Mouse (Mus musculus) midbrain, embryonic 10.5 days (tissue): ENCODE measurements around the gene Lbp. TPM values are rescaled to one million over a fixed set of nuclear protein-coding genes. Genes with fewer than 3 reads are reported as not detected.

Source experiments
- DNase-seq: peaks from one replicate; pipeline ENCODE4 v3.0.0-alpha.2; 2017; ENCODE audit warnings: low spot score
- H3K27ac ChIP-seq: fragments of 300-500 bp; sonication (generic); replicated peaks from 2 replicates; pipeline ENCODE4 v1.5.1; 2016; ENCODE audit warnings: mild to moderate bottlenecking
- H3K27me3 ChIP-seq: fragments of 300-500 bp; sonication (generic); 2 replicates; pipeline ENCODE4 v1.6.1; 2016; ENCODE audit warnings: low read depth, mild to moderate bottlenecking; ENCODE audit not compliant: poor library complexity, severe bottlenecking
- H3K36me3 ChIP-seq: fragments of 300-500 bp; sonication (generic); 2 replicates; pipeline ENCODE4 v1.6.1; 2016; ENCODE audit warnings: mild to moderate bottlenecking, moderate library complexity
- H3K4me1 ChIP-seq: fragments of 300-500 bp; sonication (generic); 2 replicates; pipeline ENCODE4 v1.6.1; 2016
- H3K4me3 ChIP-seq: fragments of 300-500 bp; sonication (generic); 2 replicates; pipeline ENCODE4 v1.5.1; 2016; ENCODE audit warnings: mild to moderate bottlenecking, moderate library complexity
- H3K9me3 ChIP-seq: fragments of 300-500 bp; sonication (generic); replicated peaks from 2 replicates; pipeline ENCODE4 v1.6.1; 2016; ENCODE audit warnings: mild to moderate bottlenecking
- WGBS: fragments of 180-500 bp; shearing (Covaris S2); methylation state at CpG from one replicate; pipeline ENCODE4 v1.1.7; 2016; 5-methylcytosine and 5-hydroxymethylcytosine counted together
- polyA plus RNA-seq: library from polyadenylated mRNA; unstranded; fragments of >200 nt; fragmentation: Nextera tagmentation; extraction: Ambion mirVana; gene quantifications from 2 replicates; pipeline ENCODE4 v1.2.1, GENCODE M21; 2016

The Lbp gene
- polyA plus RNA-seq, result 1.6 and 2.0 TPM in 2 replicates

DNA sequence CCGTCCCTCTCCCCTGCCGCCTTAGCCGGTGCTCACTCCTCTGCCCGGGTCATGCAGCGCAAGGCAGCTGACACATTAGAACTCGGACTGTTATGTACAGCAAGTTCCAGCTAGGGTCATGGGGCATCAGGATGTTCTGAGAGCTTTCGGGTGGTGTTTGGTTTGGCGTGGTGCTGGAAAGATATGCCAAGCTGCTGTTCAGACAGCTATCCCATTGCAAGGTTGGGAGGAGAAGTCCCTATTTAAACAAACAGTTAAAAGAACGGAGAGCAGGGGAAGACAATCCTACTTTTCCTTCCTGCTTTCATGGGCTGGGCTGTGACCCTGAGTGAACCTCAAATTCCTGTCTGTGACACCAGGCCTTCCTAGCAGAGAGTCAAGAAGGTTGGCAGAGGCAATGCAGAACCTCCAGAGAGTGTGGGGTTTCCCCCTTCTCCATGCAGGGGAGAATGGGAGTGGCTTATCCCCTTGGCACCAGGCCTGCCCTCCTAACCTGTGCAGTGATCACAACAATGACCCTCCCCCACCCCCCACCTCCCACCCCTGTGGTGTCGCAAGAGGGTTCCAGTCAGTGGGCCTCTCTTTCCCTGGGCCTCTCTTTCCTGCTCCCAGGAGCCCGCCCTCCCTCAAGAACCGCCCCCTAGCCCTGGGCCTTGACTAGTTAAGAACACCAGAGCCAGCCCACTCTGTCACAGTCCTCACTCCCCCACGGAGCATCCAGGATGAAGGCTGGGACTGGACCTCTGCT lies at the start of gene Lbp:
Lbp (plus strand) TSS at position 546 of the 748 bp plus-strand sequence.
- Histone ChIP-seq H3K4me1 (peaks cover 12% of the 10 kb centered on the region), H3K4me3 (no peak within 1 kb of the TSS), H3K27me3 (no peaks in the 10 kb centered on the region), H3K9me3 (no peaks in the 10 kb centered on the region), H3K36me3 (no peaks in the 10 kb centered on the region), H3K27ac (peak within 1 kb of the TSS; percentile 76)
- peak; percentile 28 for DNase-seq
- 45% methylated on average over 13 of the region's 13 CpGs for WGBS

DNA sequence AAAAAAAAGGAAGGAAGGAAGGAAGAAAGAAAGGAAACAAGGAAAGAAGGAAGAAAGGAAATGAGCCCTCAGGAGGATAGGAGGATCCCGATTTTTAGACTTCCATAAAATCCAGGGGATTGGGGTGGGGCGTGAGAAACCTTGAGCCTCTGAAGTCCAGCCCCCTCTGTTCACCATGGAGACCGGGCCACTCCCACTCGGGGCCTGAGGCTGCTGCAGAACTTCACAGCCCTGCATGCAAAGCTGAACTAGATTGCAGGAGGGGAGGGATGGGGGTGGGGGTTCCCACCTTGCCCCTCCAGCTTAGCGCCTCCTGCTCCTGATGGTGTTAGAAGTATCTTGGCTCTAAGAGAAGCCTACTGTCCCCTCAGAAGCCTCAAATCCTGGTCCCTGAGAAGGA lies 49.4 kb upstream of the Lbp start:
- Histone ChIP-seq H3K36me3 (no peaks in the 10 kb centered on the region), H3K4me3 (no peak overlapping the region; the same call in 1 of the 2 replicates), H3K27me3 (peaks cover 13% of the 10 kb centered on the region), H3K9me3 (no peaks in the 10 kb centered on the region), H3K27ac (peak overlapping the region; percentile 24; the same call in 1 of the 2 replicates), H3K4me1 (peaks cover 40% of the 10 kb centered on the region)
- DNase-seq, result peak; percentile 50
- WGBS, result 30% methylated on average over 5 of the region's 5 CpGs

DNA sequence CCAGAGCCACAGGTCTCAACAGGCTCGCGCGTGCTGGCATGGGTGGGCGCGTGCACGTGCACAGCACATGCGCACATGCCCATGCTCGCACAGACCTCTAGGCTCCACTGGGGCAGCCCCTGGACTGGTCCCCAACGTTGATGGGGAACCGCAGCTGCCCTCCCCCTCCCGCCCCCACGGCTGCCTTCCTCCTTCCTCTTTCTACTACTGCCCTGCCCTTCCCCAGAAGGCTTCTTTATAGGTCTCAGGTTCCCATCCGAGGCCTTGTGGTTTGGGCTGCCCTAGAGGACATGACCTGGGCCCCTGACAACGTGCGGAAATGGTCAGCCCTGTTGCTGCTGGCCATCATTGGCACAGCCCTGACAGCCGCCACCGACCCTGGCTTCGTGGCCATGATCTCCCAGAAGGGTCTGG lies 48.3 kb upstream of the Lbp start, which contains the start of gene Bpi:
Bpi (plus strand) TSS at position 90 of the 414 bp plus-strand sequence.
- Histone ChIP-seq H3K27ac (peak within 1 kb of the TSS; percentile 24), H3K36me3 (no peaks in the 10 kb centered on the region), H3K4me1 (peaks cover 34% of the 10 kb centered on the region), H3K9me3 (no peaks in the 10 kb centered on the region), H3K4me3 (no peak within 1 kb of the TSS; the same call in 1 of the 2 replicates), H3K27me3 (peaks cover 13% of the 10 kb centered on the region)
- 75% methylated on average over 18 of the region's 18 CpGs for WGBS
- DNase-seq, result no peak

DNA sequence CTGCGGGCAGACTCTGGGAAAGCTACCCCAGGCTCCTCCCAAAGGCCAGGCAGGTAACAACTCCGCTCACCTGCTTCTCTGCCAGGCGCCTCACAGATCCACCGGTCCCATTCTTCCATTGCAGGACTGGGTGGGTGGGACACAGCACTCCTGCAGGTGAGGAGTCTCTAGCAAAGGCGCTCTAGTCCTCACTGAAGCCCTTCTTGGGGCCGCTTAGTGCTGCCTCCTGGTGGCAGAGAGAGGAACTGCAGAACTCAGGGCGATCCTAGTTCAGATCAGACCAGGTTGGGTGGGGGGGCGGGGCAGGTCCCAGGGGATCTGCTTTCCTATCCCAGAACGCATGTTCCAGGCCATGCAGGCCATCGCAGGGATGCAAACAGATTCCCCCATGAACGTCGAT lies 47.5 kb upstream of the Lbp start:
- no peak overlapping the region for H3K27ac ChIP-seq
- WGBS, result 11% methylated on average over 12 of the region's 12 CpGs
- peaks cover 36% of the 10 kb centered on the region for H3K4me1 ChIP-seq
- H3K27me3 ChIP-seq, result peaks cover 13% of the 10 kb centered on the region
- no peaks in the 10 kb centered on the region for H3K9me3 ChIP-seq
- H3K4me3 ChIP-seq, result no peak overlapping the region
- peak; percentile 78 for DNase-seq
- H3K36me3 ChIP-seq, result no peaks in the 10 kb centered on the region

DNA sequence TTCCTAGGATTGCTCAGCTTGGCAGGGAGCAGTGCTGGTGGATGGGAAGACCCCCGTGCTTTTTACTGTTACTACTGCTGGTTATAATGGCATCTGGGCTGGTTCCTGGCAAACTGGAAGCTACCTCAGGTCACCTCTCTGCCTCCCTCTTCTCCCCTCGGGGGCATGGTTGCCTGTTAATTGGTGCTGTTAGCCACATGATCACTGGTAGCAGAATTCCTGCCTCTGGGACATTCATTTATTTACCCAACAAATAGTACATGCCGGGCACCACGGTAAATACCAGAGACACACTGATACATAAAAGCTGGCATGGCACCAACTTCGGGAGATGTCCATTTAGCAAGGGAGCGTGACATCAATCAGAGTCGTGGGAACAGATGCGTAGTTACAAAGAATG lies 46.8 kb upstream of the Lbp start:
- Histone ChIP-seq H3K36me3 (no peaks in the 10 kb centered on the region), H3K27me3 (peaks cover 13% of the 10 kb centered on the region), H3K4me1 (peaks cover 36% of the 10 kb centered on the region), H3K4me3 (no peak overlapping the region), H3K9me3 (no peaks in the 10 kb centered on the region), H3K27ac (no peak overlapping the region)
- WGBS, result 80% methylated on average over 8 of the region's 8 CpGs
- DNase-seq, result no peak

DNA sequence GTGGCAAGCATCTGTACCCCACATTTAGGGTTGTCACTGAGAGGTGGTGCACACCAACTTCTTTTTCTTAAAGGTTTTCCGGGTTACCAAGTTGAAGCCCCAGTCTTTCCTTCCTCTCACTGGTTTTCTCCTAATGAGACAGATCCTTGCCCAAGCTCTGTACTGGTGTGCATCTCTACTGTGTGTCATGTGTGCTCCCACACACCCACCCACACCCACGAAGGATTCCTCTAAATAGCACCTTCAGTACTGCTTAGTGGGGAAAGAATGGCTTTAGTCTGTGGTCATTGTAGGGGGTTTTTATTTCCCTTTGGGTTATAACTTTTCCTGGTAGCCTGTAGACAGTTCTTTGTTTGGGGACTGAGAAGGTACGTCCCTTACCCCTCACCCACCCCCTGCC lies 41.4 kb upstream of the Lbp start:
- Histone ChIP-seq H3K27ac (no peak overlapping the region), H3K4me1 (0 out of 2 replicates have a peak, but pooled peaks cover 3% of the 10 kb centered on the region), H3K4me3 (no peak overlapping the region), H3K9me3 (no peaks in the 10 kb centered on the region), H3K27me3 (no peaks in the 10 kb centered on the region; the same call in 1 of the 2 replicates), H3K36me3 (no peaks in the 10 kb centered on the region)
- WGBS, result 78% methylated on average over 3 of the region's 3 CpGs
- no peak for DNase-seq

DNA sequence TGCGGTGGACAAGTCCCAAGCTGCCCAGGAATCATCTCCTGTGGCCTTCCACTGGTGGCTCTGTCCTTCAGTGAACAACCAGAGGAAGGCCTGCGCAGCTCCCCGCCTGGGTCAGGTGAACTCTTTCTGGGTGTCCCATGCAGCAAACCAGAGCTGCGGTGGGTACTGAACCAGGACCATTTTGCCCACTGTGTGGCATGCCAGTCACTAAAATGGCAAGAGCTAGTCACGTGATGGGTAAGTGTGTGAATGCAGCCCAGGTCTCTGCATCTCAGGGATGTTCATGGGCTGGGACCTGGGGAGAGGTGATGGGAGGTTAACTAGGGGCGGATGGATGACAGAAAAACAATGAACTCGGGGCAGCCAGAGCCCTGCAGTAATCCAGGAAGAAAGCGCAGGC lies 36.3 kb upstream of the Lbp start:
- H3K27ac ChIP-seq, result no peak overlapping the region
- DNase-seq, result no peak
- peaks cover 20% of the 10 kb centered on the region for H3K4me1 ChIP-seq
- no peaks in the 10 kb centered on the region for H3K9me3 ChIP-seq
- 80% methylated on average over 8 of the region's 8 CpGs for WGBS
- H3K27me3 ChIP-seq, result no peaks in the 10 kb centered on the region
- no peak overlapping the region for H3K4me3 ChIP-seq
- no peaks in the 10 kb centered on the region for H3K36me3 ChIP-seq

DNA sequence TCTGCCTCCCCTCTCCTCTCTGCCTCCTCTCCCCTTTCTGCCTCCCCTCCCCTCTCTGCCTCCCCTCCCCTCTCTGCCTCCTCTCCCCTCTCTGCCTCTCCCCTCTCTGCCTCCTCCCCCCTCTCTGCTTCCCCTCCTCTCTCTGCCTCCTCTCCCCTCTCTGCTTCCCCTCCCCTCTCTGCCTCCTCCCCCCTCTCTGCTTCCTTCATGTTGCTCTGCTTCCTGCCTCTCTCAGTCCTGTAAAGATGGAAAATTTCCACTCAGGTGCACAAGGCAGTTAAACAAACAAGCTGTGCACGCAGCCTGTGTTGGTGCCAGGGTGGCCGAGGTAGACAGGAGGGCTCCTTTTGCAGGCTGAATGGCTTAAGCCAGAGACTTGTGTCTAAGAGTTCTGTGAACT lies 32.6 kb upstream of the Lbp start:
- Histone ChIP-seq H3K27ac (peak overlapping the region; percentile 53; the same call in 1 of the 2 replicates), H3K4me3 (no peak overlapping the region), H3K9me3 (no peaks in the 10 kb centered on the region), H3K27me3 (no peaks in the 10 kb centered on the region), H3K36me3 (no peaks in the 10 kb centered on the region), H3K4me1 (peaks cover 40% of the 10 kb centered on the region)
- no peak for DNase-seq
- WGBS, result 23% methylated on average over 2 of the region's 2 CpGs

DNA sequence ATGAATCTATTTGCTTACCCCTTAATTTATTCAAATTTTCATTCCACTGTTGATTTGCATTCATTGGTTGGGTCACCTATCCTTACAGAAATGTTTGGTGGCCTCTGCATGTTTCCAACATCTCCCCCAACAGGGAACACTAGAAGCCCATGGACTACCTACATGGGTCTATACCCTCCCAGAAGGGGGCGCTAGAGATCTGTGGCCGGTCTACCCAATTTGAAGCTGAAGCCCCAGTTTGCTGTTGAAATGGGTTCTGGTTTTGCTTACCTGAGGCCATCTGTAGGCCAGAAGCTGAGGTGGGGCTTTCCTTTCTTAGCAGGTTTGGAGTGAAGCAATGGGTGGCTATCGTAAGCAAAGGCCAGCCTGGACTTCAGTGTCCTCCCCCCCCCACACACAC lies 30.9 kb upstream of the Lbp start:
- WGBS, result 95% methylated on average over 3 of the region's 3 CpGs
- H3K27me3 ChIP-seq, result no peaks in the 10 kb centered on the region
- H3K4me1 ChIP-seq, result peaks cover 40% of the 10 kb centered on the region
- DNase-seq, result no peak
- no peak overlapping the region for H3K4me3 ChIP-seq
- H3K36me3 ChIP-seq, result no peaks in the 10 kb centered on the region
- H3K27ac ChIP-seq, result no peak overlapping the region
- no peaks in the 10 kb centered on the region for H3K9me3 ChIP-seq

DNA sequence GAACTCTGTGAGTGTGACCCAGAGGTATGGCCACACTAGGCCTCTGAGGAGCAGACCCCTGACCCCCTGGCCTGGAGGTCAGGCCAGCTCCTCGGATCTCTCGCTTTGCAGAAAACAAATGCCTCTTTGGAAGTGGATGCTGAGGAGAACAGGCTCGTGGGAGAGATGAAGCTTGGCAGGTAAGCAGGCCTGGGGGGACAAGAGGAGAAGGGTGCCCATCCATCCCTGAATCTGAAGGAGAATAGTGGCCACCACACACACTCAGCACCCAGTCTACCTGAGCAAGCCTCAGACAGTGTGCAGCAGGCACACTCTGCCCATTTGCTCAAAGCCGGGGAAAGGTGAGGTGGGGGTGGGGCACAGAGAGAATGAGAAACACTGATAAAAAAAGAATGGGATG lies 30.5 kb upstream of the Lbp start:
- peaks cover 40% of the 10 kb centered on the region for H3K4me1 ChIP-seq
- H3K9me3 ChIP-seq, result no peaks in the 10 kb centered on the region
- DNase-seq, result no peak
- H3K27ac ChIP-seq, result no peak overlapping the region
- no peaks in the 10 kb centered on the region for H3K36me3 ChIP-seq
- WGBS, result 64% methylated on average over 4 of the region's 4 CpGs
- no peak overlapping the region for H3K4me3 ChIP-seq
- no peaks in the 10 kb centered on the region for H3K27me3 ChIP-seq

DNA sequence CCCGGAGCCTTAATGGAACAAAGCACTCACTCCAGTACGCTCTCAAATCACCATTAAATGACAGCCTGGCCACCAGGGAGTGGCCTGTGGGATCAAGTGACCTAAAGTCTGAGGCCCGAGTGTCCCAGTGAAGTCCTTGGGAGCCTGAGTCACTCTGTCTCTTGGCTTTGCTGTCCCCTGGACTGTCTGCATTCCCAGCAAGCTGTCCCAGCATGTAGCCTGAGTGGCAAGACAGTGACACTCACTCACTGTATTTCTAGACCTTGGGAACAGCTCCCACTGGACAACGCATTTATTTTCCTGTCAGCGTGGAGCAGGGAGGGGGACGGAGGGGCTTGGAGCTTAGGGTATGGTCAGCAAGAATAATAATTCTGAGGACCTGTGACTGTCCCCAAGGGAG lies 29.8 kb upstream of the Lbp start:
- Histone ChIP-seq H3K9me3 (no peaks in the 10 kb centered on the region), H3K4me3 (no peak overlapping the region), H3K27me3 (no peaks in the 10 kb centered on the region), H3K27ac (no peak overlapping the region), H3K36me3 (no peaks in the 10 kb centered on the region), H3K4me1 (peaks cover 41% of the 10 kb centered on the region)
- DNase-seq, result no peak
- WGBS, result 80% methylated on average over 6 of the region's 6 CpGs

DNA sequence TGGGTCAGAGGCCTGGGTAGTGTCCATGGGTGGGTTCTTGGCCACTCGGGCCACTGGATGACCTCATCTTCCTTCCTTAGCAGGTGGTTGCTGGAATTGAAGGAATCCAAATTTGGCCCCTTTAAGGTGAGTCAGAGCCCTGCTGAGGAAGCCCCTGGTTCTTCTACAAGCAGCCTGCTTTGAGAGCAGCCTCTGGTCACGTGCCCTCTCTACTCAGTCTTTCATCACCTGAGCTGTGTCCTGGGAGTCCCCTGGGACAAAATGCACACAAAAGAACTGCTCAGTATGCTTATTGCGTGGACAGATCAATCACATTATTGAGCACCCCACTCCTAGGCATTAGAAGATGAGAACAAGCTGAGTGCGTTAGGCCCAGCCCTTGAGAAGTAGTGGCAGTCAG lies 29.4 kb upstream of the Lbp start:
- no peaks in the 10 kb centered on the region; the same call in 1 of the 2 replicates for H3K27me3 ChIP-seq
- H3K27ac ChIP-seq, result no peak overlapping the region
- H3K4me3 ChIP-seq, result no peak overlapping the region
- no peak for DNase-seq
- WGBS, result 88% methylated on average over 4 of the region's 4 CpGs
- H3K9me3 ChIP-seq, result no peaks in the 10 kb centered on the region
- no peaks in the 10 kb centered on the region for H3K36me3 ChIP-seq
- H3K4me1 ChIP-seq, result peaks cover 45% of the 10 kb centered on the region

DNA sequence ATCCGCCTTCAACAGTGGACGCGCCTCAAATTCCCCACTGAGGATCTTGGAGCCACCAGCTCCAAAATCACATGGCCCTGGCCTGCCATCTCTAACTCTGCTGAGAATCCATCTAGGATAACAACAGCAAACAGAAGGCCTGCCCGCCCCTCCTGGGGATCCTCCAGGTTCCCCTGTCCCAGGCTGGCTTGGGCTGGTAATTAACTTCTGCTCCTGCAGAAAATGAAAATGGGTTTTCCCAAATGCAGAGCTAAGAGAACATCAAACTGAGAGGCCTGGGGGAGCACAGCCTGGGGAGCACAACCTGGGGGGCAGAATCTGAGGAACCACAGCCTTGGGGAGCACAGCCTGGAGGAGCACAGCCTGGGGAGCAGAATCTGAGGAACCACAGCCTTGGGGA lies 26.6 kb upstream of the Lbp start:
- Histone ChIP-seq H3K4me3 (no peak overlapping the region), H3K36me3 (no peaks in the 10 kb centered on the region), H3K27me3 (no peaks in the 10 kb centered on the region; the same call in 1 of the 2 replicates), H3K4me1 (peaks cover 30% of the 10 kb centered on the region), H3K27ac (no peak overlapping the region), H3K9me3 (no peaks in the 10 kb centered on the region)
- DNase-seq, result no peak
- WGBS, result 88% methylated on average over 4 of the region's 4 CpGs
